Mouse (Mus musculus) brain, embryonic 14.5 days (tissue): ENCODE results near the gene Gbp6.
"Not testable (repeated sequence)": the region's sequence is repeated elsewhere in the genome, so short reads cannot be mapped to it uniquely, and the experiment has no call there.

ENCODE experiments used
- CTCF ChIP-seq: fragments of 200-500 bp; IDR thresholded peaks from 2 replicates; pipeline ENCODE4 v1.5.1; 2012; ENCODE audit warnings: inconsistent platforms, mild to moderate bottlenecking, moderate library complexity, borderline replicate concordance; ENCODE audit not compliant: insufficient read depth, insufficient read length; ENCODE audit errors: extremely low read depth
- POLR2A ChIP-seq: fragments of 200-500 bp; IDR thresholded peaks from 2 replicates; pipeline ENCODE4 v1.6.1; 2012; ENCODE audit warnings: mild to moderate bottlenecking, inconsistent platforms, borderline replicate concordance; ENCODE audit not compliant: poor library complexity, insufficient read depth, insufficient read length, severe bottlenecking; ENCODE audit errors: extremely low read depth

DNA sequence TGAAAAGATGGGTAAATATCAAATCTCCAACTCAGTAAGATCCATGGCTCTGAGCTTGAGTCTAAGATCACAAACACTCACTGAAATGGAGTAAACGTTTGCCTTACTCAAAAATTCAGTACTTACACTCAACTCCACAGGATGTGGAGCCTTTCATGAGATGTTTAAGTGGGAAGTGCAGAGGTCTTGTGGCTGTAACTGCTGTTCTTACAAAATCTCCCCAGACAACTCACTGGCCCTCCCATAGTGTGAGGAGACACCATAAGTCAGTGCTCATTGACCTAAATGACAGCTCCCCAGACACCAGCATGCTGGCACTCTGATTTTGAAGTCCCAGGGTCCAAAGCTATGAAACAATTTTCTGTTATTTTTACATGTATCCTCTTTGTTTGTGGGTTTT is 15.7 kb upstream of the Gbp6 start:
- TF ChIP-seq POLR2A, CTCF: not testable (repeated sequence)
